Mouse (Mus musculus): ENCODE results near the gene Hist1h2ag.

Gene Hist1h2ag

GRCm38 (mm10) chr13:22040464-22041141 is 2.1 kb downstream of the Hist1h2ag start:
- in situ Hi-C loops (cut with MboI; ENCODE audit: low pct_unique_long_range_greater_than_20kb in 1 of 2, low sequenced_read_pairs in 2 of 2, unreplicated experiment in 1 of 2), result loop anchor here (10.0 to 25.0 kb wide), 4 partner anchors 178 to 1697 kb away; partner anchors contain the start of genes Hist1h1c (in 1 of the 2), Hist1h2bb (in 1 of the 2) and Hist1h3c (in 1 of the 2)

- in situ Hi-C loops (cut with MboI; ENCODE audit: low pct_unique_long_range_greater_than_20kb in 1 of 2, low sequenced_read_pairs in 2 of 2, unreplicated experiment in 1 of 2), result loop anchor here (10.0 to 25.0 kb wide), 5 partner anchors 178 to 1697 kb away; partner anchors contain the start of genes Hist1h1c (in 1 of the 2), Hist1h2ai (in 1 of the 2), Hist1h2bb (in 1 of the 2) and Hist1h2bl (in 1 of the 2)
These were observed 2.7 kb downstream of the Hist1h2ag start for GRCm38 (mm10) chr13:22039951-22040463.

DNA sequence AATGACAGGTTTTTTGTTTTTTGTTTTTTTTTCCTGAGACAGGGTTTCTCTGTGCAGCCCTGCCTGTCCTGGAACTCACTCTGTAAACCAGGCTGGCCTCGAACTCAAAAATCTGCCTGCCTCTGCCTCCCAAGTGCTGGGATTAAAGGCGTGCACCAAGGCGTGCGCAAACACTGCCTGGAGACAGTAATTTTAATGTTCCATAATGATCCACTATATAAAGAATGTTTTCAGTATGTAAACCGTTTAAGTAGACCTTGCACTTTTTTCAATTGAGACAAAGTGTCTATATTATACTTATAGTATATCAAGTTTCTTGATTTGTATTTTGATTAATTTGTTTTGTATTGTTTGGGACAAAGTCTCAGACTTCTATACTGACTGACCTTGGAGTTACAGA is 3.4 kb downstream of the Hist1h2ag start:
- in situ Hi-C loops (cut with MboI; ENCODE audit: low pct_unique_long_range_greater_than_20kb in 1 of 2, low sequenced_read_pairs in 2 of 2, unreplicated experiment in 1 of 2), result loop anchor here (10.0 to 25.0 kb wide), 4 partner anchors 177 to 1698 kb away; partner anchors contain the start of genes Hist1h1c (in 1 of the 2), Hist1h2ai (in 1 of the 2), Hist1h2bb (in 1 of the 2) and Hist1h2bl (in 1 of the 2)

GRCm38 (mm10) chr13:22037415-22037814 is 5.3 kb downstream of the Hist1h2ag start:
- in situ Hi-C loops (cut with MboI; ENCODE audit: low pct_unique_long_range_greater_than_20kb in 1 of 2, low sequenced_read_pairs in 2 of 2, unreplicated experiment in 1 of 2), result loop anchor here (10.0 to 25.0 kb wide), 4 partner anchors 175 to 1700 kb away; partner anchors contain the start of genes Hist1h1c (in 1 of the 2), Hist1h2ai (in 1 of the 2), Hist1h2bb (in 1 of the 2) and Hist1h2bl (in 1 of the 2)

GRCm38 (mm10) chr13:22036986-22037385 is 5.8 kb downstream of the Hist1h2ag start:
- in situ Hi-C loops (cut with MboI; ENCODE audit: low pct_unique_long_range_greater_than_20kb in 1 of 2, low sequenced_read_pairs in 2 of 2, unreplicated experiment in 1 of 2), result loop anchor here (10.0 to 25.0 kb wide), 4 partner anchors 175 to 1700 kb away; partner anchors contain the start of genes Hist1h1c (in 1 of the 2), Hist1h2ai (in 1 of the 2), Hist1h2bb (in 1 of the 2) and Hist1h2bl (in 1 of the 2)

- in situ Hi-C loops (cut with MboI; ENCODE audit: low pct_unique_long_range_greater_than_20kb in 1 of 2, low sequenced_read_pairs in 2 of 2, unreplicated experiment in 1 of 2), result loop anchor here (10.0 to 25.0 kb wide), 4 partner anchors 174 to 1701 kb away; partner anchors contain the start of genes Hist1h1c (in 1 of the 2), Hist1h2ai (in 1 of the 2), Hist1h2bb (in 1 of the 2) and Hist1h2bl (in 1 of the 2)
These were observed 6.4 kb downstream of the Hist1h2ag start for GRCm38 (mm10) chr13:22036149-22036956.

DNA sequence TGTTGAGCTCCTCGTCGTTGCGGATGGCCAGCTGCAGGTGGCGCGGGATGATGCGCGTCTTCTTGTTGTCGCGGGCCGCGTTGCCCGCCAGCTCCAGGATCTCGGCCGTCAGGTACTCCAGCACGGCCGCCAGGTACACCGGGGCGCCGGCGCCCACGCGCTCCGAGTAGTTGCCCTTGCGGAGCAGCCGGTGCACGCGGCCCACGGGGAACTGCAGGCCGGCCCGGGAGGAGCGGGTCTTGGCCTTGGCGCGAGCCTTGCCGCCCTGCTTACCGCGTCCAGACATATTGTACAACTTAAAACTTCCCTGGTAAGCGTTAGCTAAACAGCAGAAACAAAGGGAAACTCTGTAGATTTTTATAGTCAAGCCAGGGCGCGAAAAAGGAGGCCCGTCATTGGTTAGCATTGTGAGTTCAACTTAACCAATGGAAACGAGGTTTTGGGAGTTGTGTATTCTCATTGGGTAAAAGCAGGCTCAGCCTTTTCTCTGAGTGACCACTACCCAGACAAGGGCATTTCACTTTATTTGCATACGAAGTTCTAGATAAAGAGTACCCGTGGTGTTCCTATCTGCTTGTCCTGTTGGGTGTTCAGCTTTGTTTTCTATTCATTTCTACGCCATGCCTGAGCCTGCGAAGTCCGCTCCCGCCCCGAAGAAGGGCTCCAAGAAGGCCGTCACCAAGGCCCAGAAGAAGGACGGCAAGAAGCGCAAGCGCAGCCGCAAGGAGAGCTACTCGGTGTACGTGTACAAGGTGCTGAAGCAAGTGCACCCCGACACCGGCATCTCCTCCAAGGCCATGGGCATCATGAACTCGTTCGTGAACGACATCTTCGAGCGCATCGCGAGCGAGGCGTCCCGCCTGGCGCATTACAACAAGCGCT is 7.2 kb downstream of the Hist1h2ag start, which contains the start of the genes Hist1h2ah and Hist1h2bk:
TSS of gene Hist1h2ah (minus strand) at position 302 of the 882 bp plus-strand sequence.
TSS of gene Hist1h2bk (plus strand) at position 604 of the 882 bp plus-strand sequence.
- in situ Hi-C loops (cut with MboI; ENCODE audit: low pct_unique_long_range_greater_than_20kb in 1 of 2, low sequenced_read_pairs in 2 of 2, unreplicated experiment in 1 of 2), result loop anchor here (10.0 to 25.0 kb wide), 4 partner anchors 173 to 1702 kb away; partner anchors contain the start of genes Hist1h1c (in 1 of the 2), Hist1h2ai (in 1 of the 2), Hist1h2bb (in 1 of the 2) and Hist1h2bl (in 1 of the 2)

DNA sequence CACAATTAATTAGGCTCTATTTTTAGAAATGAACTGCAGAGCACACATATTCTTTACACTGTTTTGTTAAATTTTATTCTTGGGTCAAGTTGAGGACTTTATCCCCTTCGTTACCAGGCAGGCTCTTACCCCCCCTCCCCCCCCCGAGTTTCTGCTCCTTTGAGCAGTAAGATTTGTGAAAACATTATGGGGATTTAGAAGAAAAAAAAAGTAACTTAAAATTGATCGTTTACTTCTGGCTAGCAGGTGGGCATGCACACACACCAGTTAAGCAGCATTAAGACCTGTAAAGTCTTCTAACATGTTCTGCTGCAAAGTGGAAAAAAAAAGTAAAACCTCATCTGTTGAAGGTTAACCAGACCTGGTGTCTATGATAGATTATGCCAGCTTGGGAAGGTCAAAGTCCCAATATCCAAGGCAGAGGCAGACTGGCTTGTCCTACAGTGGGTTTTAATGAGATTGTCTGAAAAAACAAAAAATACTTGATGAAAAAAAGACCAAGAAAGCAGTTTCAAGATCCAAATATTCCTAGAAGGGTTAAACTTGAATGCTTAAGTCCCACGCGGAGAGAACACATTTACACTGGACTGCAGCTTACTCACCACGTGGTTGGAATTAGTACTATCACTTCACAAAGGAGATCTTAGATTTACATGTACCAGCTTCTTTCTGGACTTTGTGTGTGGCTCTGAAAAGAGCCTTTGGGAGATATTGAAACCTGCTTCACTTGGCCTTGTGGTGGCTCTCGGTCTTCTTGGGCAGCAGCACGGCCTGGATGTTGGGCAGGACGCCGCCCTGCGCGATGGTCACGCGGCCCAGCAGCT is 8.1 kb downstream of the Hist1h2ag start:
- in situ Hi-C loops (cut with MboI; ENCODE audit: low pct_unique_long_range_greater_than_20kb in 1 of 2, low sequenced_read_pairs in 2 of 2, unreplicated experiment in 1 of 2), result loop anchor here (5.0 to 25.0 kb wide), 5 partner anchors 107 to 1703 kb away; partner anchors contain the start of genes Hist1h1c (in 1 of the 2), Hist1h2ai (in 1 of the 2), Hist1h2bb (in 1 of the 2) and Hist1h2bl (in 1 of the 2)

- in situ Hi-C loops (cut with MboI; ENCODE audit: low pct_unique_long_range_greater_than_20kb in 1 of 2, low sequenced_read_pairs in 2 of 2, unreplicated experiment in 1 of 2), result loop anchor here (5.0 to 25.0 kb wide), 5 partner anchors 107 to 1703 kb away; partner anchors contain the start of genes Hist1h1c (in 1 of the 2), Hist1h2ai (in 1 of the 2), Hist1h2bb (in 1 of the 2) and Hist1h2bl (in 1 of the 2)
These were observed 8.9 kb downstream of the Hist1h2ag start for GRCm38 (mm10) chr13:22033741-22034442.

DNA sequence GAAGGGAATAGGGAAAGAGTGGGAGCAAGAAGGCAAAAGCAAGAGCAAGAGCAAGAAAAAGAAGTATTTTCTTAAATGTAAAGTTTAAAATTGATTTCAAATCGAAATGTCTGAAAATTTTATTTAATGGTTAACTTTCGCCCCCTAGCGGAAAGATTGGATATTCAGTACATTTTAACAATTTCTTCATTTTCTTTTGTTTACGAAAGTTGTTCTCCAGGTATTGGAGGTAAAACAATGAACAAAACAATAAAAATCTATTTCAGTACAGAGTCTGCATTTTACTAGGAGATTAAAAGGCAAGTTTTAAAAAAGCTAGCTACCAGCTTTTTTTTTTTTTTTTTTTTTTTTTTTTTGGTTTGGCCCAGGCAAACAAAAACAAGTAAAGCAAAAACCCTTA is 12.3 kb downstream of the Hist1h2ag start:
- in situ Hi-C loops (cut with MboI; ENCODE audit: low pct_unique_long_range_greater_than_20kb in 1 of 2, low sequenced_read_pairs in 2 of 2, unreplicated experiment in 1 of 2), result loop anchor here (5.0 to 25.0 kb wide), 5 partner anchors 103 to 1707 kb away; partner anchors contain the start of genes Hist1h1c (in 1 of the 2), Hist1h2ai (in 1 of the 2), Hist1h2bb (in 1 of the 2) and Hist1h2bl (in 1 of the 2)

DNA sequence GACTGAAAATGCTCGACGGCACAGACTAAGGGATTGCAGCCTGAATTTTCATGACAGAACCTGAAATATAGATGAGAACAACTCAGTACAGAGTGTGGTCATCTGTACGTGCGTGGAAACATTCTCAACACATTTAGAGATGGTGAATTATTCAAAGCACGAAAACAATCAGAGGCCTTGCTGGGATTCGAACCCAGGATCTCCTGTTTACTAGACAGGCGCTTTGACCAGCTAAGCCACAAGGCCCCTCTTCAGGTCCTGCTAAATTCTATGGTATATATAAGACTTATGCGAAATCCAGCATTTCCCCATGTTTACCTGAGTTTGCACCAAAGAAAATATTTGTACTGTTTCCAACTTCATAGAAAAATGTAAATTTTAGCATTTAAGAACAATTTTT is 12.8 kb downstream of the Hist1h2ag start:
- in situ Hi-C loops (cut with MboI; ENCODE audit: low pct_unique_long_range_greater_than_20kb in 1 of 2, low sequenced_read_pairs in 2 of 2, unreplicated experiment in 1 of 2), result loop anchor here (5.0 to 25.0 kb wide), 7 partner anchors 55 to 1707 kb away; partner anchors contain the start of genes Hist1h1c (in 1 of the 2), Hist1h2ai (in 1 of the 2), Hist1h2bb (in 1 of the 2) and Hist1h2bl (in 1 of the 2)

DNA sequence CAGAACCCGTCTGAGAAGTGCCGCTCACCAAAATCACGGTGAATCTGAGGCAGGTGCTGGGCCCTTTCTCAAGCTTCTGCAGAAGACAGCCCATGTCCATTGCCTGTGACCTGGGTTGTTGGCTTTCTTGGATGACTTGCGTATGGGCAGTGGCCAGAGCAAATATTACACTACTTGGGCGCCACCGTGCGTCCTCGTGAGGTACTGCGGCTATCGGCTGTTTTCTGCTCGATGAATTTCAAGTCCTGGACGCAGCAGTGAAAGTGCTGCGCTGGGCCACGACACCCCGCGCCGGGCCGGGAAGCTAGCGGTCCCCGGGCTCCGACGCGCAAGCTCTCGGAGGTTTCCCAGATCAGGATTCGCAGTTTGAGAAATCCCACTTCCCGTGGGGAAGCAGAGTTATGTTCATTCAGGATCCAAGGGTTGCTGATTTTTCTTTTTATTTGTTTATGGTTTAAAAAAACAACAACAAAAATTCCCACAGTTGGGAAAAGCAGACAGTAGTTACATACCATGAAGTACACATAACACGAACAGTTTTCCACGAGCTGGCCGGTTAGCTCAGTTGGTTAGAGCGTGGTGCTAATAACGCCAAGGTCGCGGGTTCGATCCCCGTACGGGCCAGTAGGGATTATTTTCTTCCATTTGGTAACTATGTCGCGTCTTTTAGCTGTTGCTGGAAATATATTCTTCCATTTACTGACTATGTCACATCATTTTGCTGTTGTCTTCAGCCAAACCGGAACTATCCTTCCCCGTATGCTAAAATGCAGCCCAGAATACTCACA is 13.9 kb downstream of the Hist1h2ag start:
- in situ Hi-C loops (cut with MboI; ENCODE audit: low pct_unique_long_range_greater_than_20kb in 1 of 2, low sequenced_read_pairs in 2 of 2, unreplicated experiment in 1 of 2), result loop anchor here (5.0 to 25.0 kb wide), 5 partner anchors 54 to 1708 kb away; partner anchors contain the start of genes Hist1h1c (in 1 of the 2), Hist1h2bb (in 1 of the 2) and Hist1h3c (in 1 of the 2)

GRCm38 (mm10) chr13:22026058-22027031 is 16.4 kb downstream of the Hist1h2ag start:
- in situ Hi-C loops (cut with MboI; ENCODE audit: low pct_unique_long_range_greater_than_20kb in 1 of 2, low sequenced_read_pairs in 2 of 2, unreplicated experiment in 1 of 2), result loop anchor here (5.0 to 25.0 kb wide), 5 partner anchors 52 to 1711 kb away; partner anchors contain the start of genes Hist1h1c (in 1 of the 2), Hist1h2bb (in 1 of the 2) and Hist1h3c (in 1 of the 2)

Data from mouse embryonic stem cell (cell line).